Mouse (Mus musculus): ENCODE measurements around the gene R3hdm4. TPM values are rescaled to one million over a fixed set of nuclear protein-coding genes. Genes with fewer than 3 reads are reported as not detected.
A peak's percentile ranks its signal among the peaks of the same experiment; 100 is the strongest.

R3hdm4 gene
- total RNA-seq, 2 experiments from 2014 or later = 424 to 430 TPM

GRCm38 (mm10) chr10:79926491-79927323 is 5.7 kb upstream of the R3hdm4 start, which contains the start of gene Arid3a:
Gene Arid3a, plus strand, starts transcription at chr10:79927043.
- peak; percentile 83 to 87 for DNase-seq (ENCODE audit: low spot score in 2 of 2)

GRCm38 (mm10) chr10:79925785-79926490 is 4.9 kb upstream of the R3hdm4 start:
- peak in 1 of 2 experiments; percentile 34 for DNase-seq (ENCODE audit: low spot score in 2 of 2)

GRCm38 (mm10) chr10:79924998-79925784 is 4.2 kb upstream of the R3hdm4 start:
- DNase-seq (ENCODE audit: low spot score in 2 of 2) = peak; percentile 96 to 97

GRCm38 (mm10) chr10:79921572-79921971 is 564 bp upstream of the R3hdm4 start:
- DNase-seq (ENCODE audit: low spot score in 2 of 2) = no peak

GRCm38 (mm10) chr10:79920056-79920890 is 735 bp downstream of the R3hdm4 start:
- DNase-seq (ENCODE audit: low spot score in 2 of 2) = no peak

GRCm38 (mm10) chr10:79919251-79919849 is 1.7 kb downstream of the R3hdm4 start:
- no peak for DNase-seq (ENCODE audit: low spot score in 2 of 2)

GRCm38 (mm10) chr10:79918231-79919078 is 2.6 kb downstream of the R3hdm4 start:
- no peak for DNase-seq (ENCODE audit: low spot score in 2 of 2)

GRCm38 (mm10) chr10:79917532-79918100 is 3.4 kb downstream of the R3hdm4 start:
- no peak for DNase-seq (ENCODE audit: low spot score in 2 of 2)

GRCm38 (mm10) chr10:79916808-79917531 is 4.0 kb downstream of the R3hdm4 start, which contains the start of gene Kiss1r:
Gene Kiss1r, plus strand, starts transcription at chr10:79916971.
- DNase-seq (ENCODE audit: low spot score in 2 of 2) = peak; percentile 79

GRCm38 (mm10) chr10:79916081-79916480 is 4.9 kb downstream of the R3hdm4 start:
- no peak for DNase-seq (ENCODE audit: low spot score in 2 of 2)

- DNase-seq (ENCODE audit: low spot score in 2 of 2) = no peak
Observed at GRCm38 (mm10) chr10:79914948-79915596, 5.9 kb downstream of the R3hdm4 start.

- no peak for DNase-seq (ENCODE audit: low spot score in 2 of 2)
Observed at GRCm38 (mm10) chr10:79914131-79914947, 6.7 kb downstream of the R3hdm4 start.

- no peak for DNase-seq (ENCODE audit: low spot score in 2 of 2)
Observed at GRCm38 (mm10) chr10:79912412-79912811, 8.6 kb downstream of the R3hdm4 start.

- no peak for DNase-seq (ENCODE audit: low spot score in 2 of 2)
Observed at GRCm38 (mm10) chr10:79910556-79910955, 10.5 kb downstream of the R3hdm4 start, which contains the start of gene Gm26602. Gene Gm26602, plus strand, starts transcription at chr10:79910856.

GRCm38 (mm10) chr10:79909092-79909922 is 11.7 kb downstream of the R3hdm4 start:
- peak; percentile 49 to 79 for DNase-seq (ENCODE audit: low spot score in 2 of 2)

All from layer of hippocampus, postnatal 14 days (tissue).